Mouse (Mus musculus) liver, embryonic 16.5 days (tissue): ENCODE measurements around the gene Zfr2. TPM values are rescaled to one million over a fixed set of nuclear protein-coding genes. Genes with fewer than 3 reads are reported as not detected.

ENCODE experiments used
- ATAC-seq: fragments of 200-750 bp; cut with Nextera tagmentation; 2 replicates; pipeline ENCODE4 v1.8.0; 2017; ENCODE audit warnings: low read depth, mild to moderate bottlenecking, moderate number of reproducible peaks, moderate library complexity
- H3K27ac ChIP-seq: fragments of 300-500 bp; sonication (generic); 2 replicates; pipeline ENCODE4 v1.5.1; 2014; ENCODE audit warnings: mild to moderate bottlenecking, low read length
- H3K27me3 ChIP-seq: fragments of 300-500 bp; sonication (generic); 2 replicates; pipeline ENCODE4 v1.6.1; 2014; ENCODE audit warnings: low read depth, low read length, mixed read lengths; ENCODE audit not compliant: control insufficient read depth, insufficient read depth
- H3K36me3 ChIP-seq: fragments of 300-500 bp; sonication (generic); 2 replicates; pipeline ENCODE4 v1.6.1; 2014; ENCODE audit warnings: mild to moderate bottlenecking; ENCODE audit not compliant: control insufficient read depth, insufficient read depth
- H3K4me1 ChIP-seq: fragments of 300-500 bp; sonication (generic); 2 replicates; pipeline ENCODE4 v1.6.1; 2014; ENCODE audit warnings: low read depth, low read length, mixed read lengths; ENCODE audit not compliant: control insufficient read depth
- H3K4me2 ChIP-seq: fragments of 300-500 bp; sonication (generic); 2 replicates; pipeline ENCODE4 v1.6.1; 2014; ENCODE audit warnings: low read depth, low read length, mixed read lengths
- H3K4me3 ChIP-seq: fragments of 300-500 bp; sonication (generic); 2 replicates; pipeline ENCODE4 v1.5.1; 2014; ENCODE audit warnings: low read depth, mild to moderate bottlenecking, low read length
- H3K9ac ChIP-seq: fragments of 300-500 bp; sonication (generic); 2 replicates; pipeline ENCODE4 v1.6.1; 2014; ENCODE audit warnings: low read depth, low read length
- H3K9me3 ChIP-seq: fragments of 300-500 bp; sonication (generic); replicated peaks from 2 replicates; pipeline ENCODE4 v1.6.1; 2016; ENCODE audit warnings: low read length; ENCODE audit not compliant: control insufficient read depth
- WGBS: fragments of 180-500 bp; shearing (Covaris S2); extraction: QIAGEN DNeasy Blood & Tissue Kit; methylation state at CpG from one replicate; pipeline ENCODE4 v1.1.7; 2014; ENCODE audit not compliant: insufficient replicate concordance; 5-methylcytosine and 5-hydroxymethylcytosine counted together
- polyA plus RNA-seq: library from polyadenylated mRNA; unstranded; fragments of >200 nt; fragmentation: Nextera tagmentation; extraction: Ambion mirVana; gene quantifications from 2 replicates; pipeline ENCODE4 v1.2.1, GENCODE M21; 2015

Gene Zfr2
- polyA plus RNA-seq, 1 experiment from 2014 or later, result 0.59 TPM

GRCm38 (mm10) chr10:81192270-81192967 is 40.5 kb upstream of the Zfr2 start:
- Histone ChIP-seq H3K4me1 (peaks cover 34% of the 10 kb centered on the region), H3K27ac (peak overlapping the region; percentile 84), H3K9ac (peak overlapping the region; percentile 73), H3K27me3 (peaks cover 46% of the 10 kb centered on the region), H3K4me2 (peak overlapping the region; percentile 91), H3K9me3 (no peaks in the 10 kb centered on the region), H3K4me3 (peak overlapping the region; percentile 72), H3K36me3 (peaks cover 6% of the 10 kb centered on the region)
- ATAC-seq, result peak; percentile 86
- 1% methylated on average over 92 of the region's 93 CpGs for WGBS

DNA sequence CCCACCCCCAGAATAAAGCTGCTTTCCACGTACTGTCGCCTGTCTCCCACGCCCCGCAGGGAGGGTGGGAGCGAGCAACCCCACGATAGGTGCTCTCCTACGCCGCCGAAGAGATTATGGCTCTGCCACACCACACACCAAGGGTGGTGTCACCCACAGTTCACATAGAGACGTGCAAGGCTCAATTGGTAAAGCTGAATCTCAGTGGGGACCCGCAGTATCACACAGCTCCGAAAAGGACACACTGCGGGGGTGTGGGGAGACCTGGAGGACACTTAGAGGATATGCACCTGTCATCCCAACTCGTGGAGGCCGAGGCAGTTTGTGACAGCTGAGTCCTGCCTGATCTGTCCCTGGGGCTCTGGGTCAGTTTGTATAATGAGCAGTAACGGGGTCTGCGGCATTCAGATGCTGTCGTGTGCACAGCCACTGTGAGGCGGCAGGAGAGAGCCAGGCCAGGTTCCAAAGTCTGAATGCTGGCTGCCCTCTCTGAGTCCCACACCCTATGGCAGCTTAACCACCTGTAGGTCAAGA is 39.9 kb upstream of the Zfr2 start:
- H3K27ac ChIP-seq, result peak overlapping the region; percentile 84
- WGBS, result 5% methylated on average over 19 of the region's 19 CpGs
- H3K9me3 ChIP-seq, result no peaks in the 10 kb centered on the region
- ATAC-seq, result peak; percentile 2; the same call in 1 of the 2 replicates
- H3K4me2 ChIP-seq, result peak overlapping the region; percentile 91
- H3K27me3 ChIP-seq, result peaks cover 48% of the 10 kb centered on the region
- H3K9ac ChIP-seq, result peak overlapping the region; percentile 73
- peak overlapping the region; percentile 72 for H3K4me3 ChIP-seq
- H3K4me1 ChIP-seq, result peaks cover 34% of the 10 kb centered on the region
- H3K36me3 ChIP-seq, result peaks cover 6% of the 10 kb centered on the region

- H3K9me3 ChIP-seq, result no peaks in the 10 kb centered on the region
- H3K36me3 ChIP-seq, result peaks cover 6% of the 10 kb centered on the region
- peak overlapping the region; percentile 15; the same call in 1 of the 2 replicates for H3K9ac ChIP-seq
- H3K4me2 ChIP-seq, result peak overlapping the region; percentile 39
- H3K4me1 ChIP-seq, result peaks cover 34% of the 10 kb centered on the region
- no peak for ATAC-seq
- H3K4me3 ChIP-seq, result no peak overlapping the region; the same call in 1 of the 2 replicates
- WGBS, result 7% methylated on average over 37 of the region's 37 CpGs
- H3K27me3 ChIP-seq, result peaks cover 52% of the 10 kb centered on the region
- H3K27ac ChIP-seq, result no peak overlapping the region
These were observed 38.8 kb upstream of the Zfr2 start for GRCm38 (mm10) chr10:81193991-81194774.

DNA sequence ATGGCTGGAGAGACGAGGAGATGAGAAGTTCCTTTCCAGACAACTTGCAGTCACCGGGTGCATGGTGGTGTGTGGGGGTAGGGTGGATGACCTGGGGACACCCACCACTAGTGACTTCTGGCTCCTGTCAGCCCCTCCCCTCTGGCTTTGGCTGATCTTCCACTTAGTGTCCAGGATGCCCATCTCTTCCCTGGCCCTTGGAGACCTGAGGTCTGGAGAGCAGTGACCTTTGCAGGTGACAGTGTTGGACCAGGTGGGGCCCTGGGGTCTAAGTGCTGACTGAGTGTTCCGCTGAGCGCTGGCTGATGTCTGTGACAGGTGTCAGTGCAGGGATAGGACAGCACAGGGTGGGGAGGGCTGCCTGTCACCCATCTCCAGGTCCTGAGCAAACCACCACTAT is 37.7 kb upstream of the Zfr2 start:
- 40% methylated on average over 4 of the region's 4 CpGs for WGBS
- Histone ChIP-seq H3K27ac (no peak overlapping the region), H3K4me3 (no peak overlapping the region), H3K4me1 (peaks cover 31% of the 10 kb centered on the region), H3K4me2 (no peak overlapping the region), H3K9ac (no peak overlapping the region), H3K27me3 (peaks cover 60% of the 10 kb centered on the region), H3K36me3 (peaks cover 3% of the 10 kb centered on the region), H3K9me3 (no peaks in the 10 kb centered on the region)
- ATAC-seq, result no peak

DNA sequence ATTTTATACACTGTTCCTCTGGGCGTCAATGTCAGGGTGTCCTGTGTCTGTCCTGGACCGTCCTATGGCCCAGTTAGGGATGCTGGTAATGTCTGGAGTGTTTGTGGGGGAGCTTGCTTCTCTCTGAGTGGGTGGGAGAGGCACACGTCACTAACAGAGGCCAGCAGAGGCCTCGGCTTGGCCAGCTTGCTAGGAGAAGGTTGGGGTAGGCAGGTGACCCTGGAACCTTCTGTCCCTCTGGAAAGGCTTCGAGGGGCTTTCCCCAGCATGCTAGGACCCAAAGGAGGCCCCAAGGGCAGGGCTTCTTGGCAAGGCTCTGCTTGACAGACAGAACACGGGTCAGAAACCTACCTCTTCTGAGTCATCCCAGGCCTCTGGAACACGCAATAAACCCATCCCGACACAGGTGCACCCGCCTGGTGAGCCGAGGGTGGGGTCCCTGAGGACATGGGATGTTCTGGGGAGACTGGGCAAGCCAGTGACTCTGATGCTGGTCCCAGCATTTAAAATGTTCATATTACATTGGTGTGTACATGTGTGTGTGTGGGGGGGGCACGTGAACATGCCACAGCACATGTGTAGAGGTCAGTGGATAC is 36.4 kb upstream of the Zfr2 start:
- H3K4me3 ChIP-seq, result no peak overlapping the region
- H3K27ac ChIP-seq, result no peak overlapping the region
- H3K9ac ChIP-seq, result no peak overlapping the region
- no peak overlapping the region for H3K4me2 ChIP-seq
- 50% methylated on average over 11 of the region's 11 CpGs for WGBS
- no peaks in the 10 kb centered on the region for H3K9me3 ChIP-seq
- no peak for ATAC-seq
- peaks cover 26% of the 10 kb centered on the region for H3K4me1 ChIP-seq
- no peaks in the 10 kb centered on the region for H3K36me3 ChIP-seq
- H3K27me3 ChIP-seq, result peaks cover 60% of the 10 kb centered on the region

DNA sequence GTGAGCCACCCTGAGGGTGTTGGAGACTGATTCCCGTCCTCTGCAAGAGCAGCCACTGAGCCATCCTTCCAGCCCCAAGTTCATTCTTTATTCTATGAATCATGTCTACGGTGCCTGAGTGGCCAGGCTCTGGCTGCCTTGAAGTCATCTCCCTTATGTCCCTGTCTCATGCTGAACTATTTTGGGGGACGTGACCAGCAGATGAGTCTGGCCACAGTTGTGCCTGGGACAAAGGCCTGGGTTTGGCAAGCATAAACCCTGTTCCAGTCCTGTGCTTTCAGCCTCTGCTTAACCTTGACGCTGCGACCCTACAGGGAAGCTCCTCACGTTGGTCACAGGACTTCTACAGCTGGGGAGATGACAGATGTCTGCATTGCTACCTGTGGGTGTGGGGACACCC is 35.6 kb upstream of the Zfr2 start:
- no peak overlapping the region for H3K9ac ChIP-seq
- no peak overlapping the region for H3K4me2 ChIP-seq
- H3K36me3 ChIP-seq, result no peaks in the 10 kb centered on the region
- H3K27me3 ChIP-seq, result peaks cover 60% of the 10 kb centered on the region
- no peaks in the 10 kb centered on the region for H3K9me3 ChIP-seq
- WGBS, result 37% methylated on average over 6 of the region's 6 CpGs
- ATAC-seq, result no peak
- H3K4me3 ChIP-seq, result no peak overlapping the region
- H3K27ac ChIP-seq, result no peak overlapping the region
- peaks cover 19% of the 10 kb centered on the region for H3K4me1 ChIP-seq

DNA sequence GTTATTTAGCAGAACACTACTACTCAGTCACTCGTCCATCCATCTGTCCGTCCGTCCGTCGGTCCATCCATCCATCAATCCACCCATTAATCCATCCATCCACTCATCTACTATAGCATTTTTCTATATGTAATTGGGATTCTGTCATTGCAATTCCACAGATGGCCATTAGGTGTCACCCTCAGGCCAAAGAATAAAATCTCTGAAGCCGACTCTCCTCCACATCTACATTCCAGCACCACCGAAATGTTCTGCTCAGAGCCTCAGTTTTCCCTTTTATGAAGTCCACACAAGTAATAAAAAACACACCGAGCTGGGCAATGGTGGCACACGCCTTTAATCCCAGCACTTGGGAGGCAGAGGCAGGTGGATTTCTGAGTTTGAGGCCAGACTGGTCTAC is 34.7 kb upstream of the Zfr2 start:
- ATAC-seq, result no peak
- H3K9me3 ChIP-seq, result no peaks in the 10 kb centered on the region
- no peak overlapping the region for H3K4me2 ChIP-seq
- H3K27me3 ChIP-seq, result peaks cover 55% of the 10 kb centered on the region
- no peak overlapping the region for H3K4me3 ChIP-seq
- no peak overlapping the region for H3K27ac ChIP-seq
- H3K4me1 ChIP-seq, result peaks cover 15% of the 10 kb centered on the region
- WGBS, result under 1% methylated on average over 9 of the region's 9 CpGs
- H3K9ac ChIP-seq, result no peak overlapping the region
- H3K36me3 ChIP-seq, result no peaks in the 10 kb centered on the region

- ATAC-seq, result no peak
- Histone ChIP-seq H3K4me3 (no peak overlapping the region), H3K9ac (no peak overlapping the region), H3K27ac (no peak overlapping the region), H3K36me3 (no peaks in the 10 kb centered on the region), H3K4me1 (peaks cover 17% of the 10 kb centered on the region), H3K4me2 (no peak overlapping the region), H3K27me3 (peaks cover 47% of the 10 kb centered on the region), H3K9me3 (no peaks in the 10 kb centered on the region)
- 73% methylated on average over 6 of the region's 6 CpGs for WGBS
These were observed 34.0 kb upstream of the Zfr2 start for GRCm38 (mm10) chr10:81198990-81199389.
